Mouse (Mus musculus) hindbrain, embryonic 15.5 days (tissue): Measurements from ENCODE around the gene Hdac5. TPM values are rescaled to one million over a fixed set of nuclear protein-coding genes. Genes with fewer than 3 reads are reported as not detected.

Source experiments
- ATAC-seq: fragments of 200-750 bp; cut with Nextera tagmentation; 2 replicates; pipeline ENCODE4 v1.8.0; 2017; ENCODE audit warnings: low read depth, moderate number of reproducible peaks, moderate TSS enrichment; ENCODE audit not compliant: low FRiP score
- H3K27ac ChIP-seq: fragments of 300-500 bp; sonication (generic); replicated peaks from 2 replicates; pipeline ENCODE4 v1.5.1; 2015; ENCODE audit warnings: mild to moderate bottlenecking, inconsistent platforms
- H3K27me3 ChIP-seq: fragments of 300-500 bp; sonication (generic); 2 replicates; pipeline ENCODE4 v1.6.1; 2015; ENCODE audit warnings: control low read depth, inconsistent platforms
- H3K36me3 ChIP-seq: fragments of 300-500 bp; sonication (generic); 2 replicates; pipeline ENCODE4 v1.6.1; 2015; ENCODE audit warnings: control low read depth, inconsistent platforms
- H3K4me1 ChIP-seq: fragments of 300-500 bp; sonication (generic); replicated peaks from 2 replicates; pipeline ENCODE4 v1.6.1; 2015; ENCODE audit warnings: control low read depth, inconsistent platforms
- H3K4me2 ChIP-seq: fragments of 300-500 bp; sonication (generic); 2 replicates; pipeline ENCODE4 v1.6.1; 2015; ENCODE audit warnings: moderate library complexity, mild to moderate bottlenecking, inconsistent platforms
- H3K4me3 ChIP-seq: fragments of 300-500 bp; sonication (generic); 2 replicates; pipeline ENCODE4 v1.5.1; 2015; ENCODE audit warnings: mild to moderate bottlenecking, inconsistent platforms
- H3K9ac ChIP-seq: fragments of 300-500 bp; sonication (generic); 2 replicates; pipeline ENCODE4 v1.6.1; 2015; ENCODE audit warnings: inconsistent platforms
- H3K9me3 ChIP-seq: fragments of 300-500 bp; sonication (generic); 2 replicates; pipeline ENCODE4 v1.6.1; 2016; ENCODE audit warnings: control low read depth, inconsistent platforms
- WGBS: fragments of 180-500 bp; shearing (Covaris S2); methylation state at CpG from one replicate; pipeline ENCODE4 v1.1.7; 2015; 5-methylcytosine and 5-hydroxymethylcytosine counted together
- polyA plus RNA-seq: library from polyadenylated mRNA; unstranded; fragments of >200 nt; fragmentation: Nextera tagmentation; extraction: Ambion mirVana; gene quantifications from 2 replicates; pipeline ENCODE4 v1.2.1, GENCODE M21; 2015

Gene Hdac5
- polyA plus RNA-seq, 1 experiment from 2014 or later: 82.7 TPM

- Histone ChIP-seq H3K36me3 (peaks cover 12% of the 10 kb centered on the region), H3K9ac (peak within 1 kb of the TSS; percentile 83), H3K4me2 (peak within 1 kb of the TSS; percentile 90), H3K27ac (peak within 1 kb of the TSS; percentile 84), H3K9me3 (no peaks in the 10 kb centered on the region), H3K4me1 (peaks cover 31% of the 10 kb centered on the region), H3K4me3 (peak within 1 kb of the TSS; percentile 68), H3K27me3 (no peaks in the 10 kb centered on the region)
- 3% methylated on average over 46 of the region's 50 CpGs for WGBS
- ATAC-seq: peak; percentile 90
Measured at GRCm38 (mm10) chr11:102189461-102190436, 40.2 kb downstream of the Hdac5 start, which contains the start of gene G6pc3. G6pc3 (plus strand) TSS chr11:102189620.

- Histone ChIP-seq H3K4me3 (peak overlapping the region; percentile 68), H3K4me1 (peaks cover 35% of the 10 kb centered on the region), H3K36me3 (peaks cover 5% of the 10 kb centered on the region), H3K4me2 (peak overlapping the region; percentile 90), H3K27me3 (no peaks in the 10 kb centered on the region), H3K27ac (peak overlapping the region; percentile 84), H3K9me3 (no peaks in the 10 kb centered on the region), H3K9ac (peak overlapping the region; percentile 83)
- ATAC-seq: no peak
- WGBS: 71% methylated on average over 6 of the region's 6 CpGs
Measured at GRCm38 (mm10) chr11:102188980-102189379, 41.0 kb downstream of the Hdac5 start.

GRCm38 (mm10) chr11:102186235-102186634 is 43.7 kb downstream of the Hdac5 start:
- no peak for ATAC-seq
- no peak overlapping the region for H3K9ac ChIP-seq
- no peaks in the 10 kb centered on the region for H3K27me3 ChIP-seq
- no peak overlapping the region for H3K27ac ChIP-seq
- no peaks in the 10 kb centered on the region for H3K9me3 ChIP-seq
- 73% methylated on average over 1 of the region's 1 CpGs for WGBS
- peaks cover 9% of the 10 kb centered on the region; the same call in 1 of the 2 replicates for H3K36me3 ChIP-seq
- H3K4me1 ChIP-seq: peaks cover 45% of the 10 kb centered on the region
- no peak overlapping the region for H3K4me3 ChIP-seq
- no peak overlapping the region for H3K4me2 ChIP-seq

- peak overlapping the region; percentile 95 for H3K27ac ChIP-seq
- peaks cover 39% of the 10 kb centered on the region for H3K4me1 ChIP-seq
- H3K9ac ChIP-seq: peak overlapping the region; percentile 89; the same call in 1 of the 2 replicates
- H3K36me3 ChIP-seq: peaks cover 14% of the 10 kb centered on the region; the same call in 1 of the 2 replicates
- no peaks in the 10 kb centered on the region for H3K27me3 ChIP-seq
- ATAC-seq: no peak
- H3K9me3 ChIP-seq: no peaks in the 10 kb centered on the region
- WGBS: 49% methylated on average over 3 of the region's 3 CpGs
- H3K4me3 ChIP-seq: peak overlapping the region; percentile 84
- peak overlapping the region; percentile 69 for H3K4me2 ChIP-seq
Measured at GRCm38 (mm10) chr11:102185677-102186076, 44.3 kb downstream of the Hdac5 start.

- WGBS: under 1% methylated on average over 65 of the region's 70 CpGs
- peaks cover 31% of the 10 kb centered on the region for H3K4me1 ChIP-seq
- H3K36me3 ChIP-seq: peaks cover 19% of the 10 kb centered on the region
- no peaks in the 10 kb centered on the region for H3K27me3 ChIP-seq
- H3K4me2 ChIP-seq: peak within 1 kb of the TSS; percentile 69
- H3K9ac ChIP-seq: peak within 1 kb of the TSS; percentile 89
- peak within 1 kb of the TSS; percentile 95 for H3K27ac ChIP-seq
- peak within 1 kb of the TSS; percentile 84 for H3K4me3 ChIP-seq
- H3K9me3 ChIP-seq: no peaks in the 10 kb centered on the region
- peak; percentile 88 for ATAC-seq
Measured at GRCm38 (mm10) chr11:102184646-102185495, 45.1 kb downstream of the Hdac5 start, which contains the start of gene Lsm12. Lsm12 (minus strand) TSS chr11:102185296.

- peaks cover 19% of the 10 kb centered on the region for H3K36me3 ChIP-seq
- no peaks in the 10 kb centered on the region for H3K27me3 ChIP-seq
- H3K27ac ChIP-seq: peak overlapping the region; percentile 95
- H3K4me1 ChIP-seq: peaks cover 28% of the 10 kb centered on the region
- peak overlapping the region; percentile 84 for H3K4me3 ChIP-seq
- H3K9ac ChIP-seq: peak overlapping the region; percentile 89
- peak overlapping the region; percentile 69 for H3K4me2 ChIP-seq
- no peak for ATAC-seq
- no peaks in the 10 kb centered on the region for H3K9me3 ChIP-seq
- WGBS: 9% methylated on average over 7 of the region's 7 CpGs
Measured at GRCm38 (mm10) chr11:102184253-102184645, 45.7 kb downstream of the Hdac5 start.

GRCm38 (mm10) chr11:102179836-102180235 is 50.1 kb downstream of the Hdac5 start:
- H3K4me1 ChIP-seq: peaks cover 16% of the 10 kb centered on the region
- H3K27me3 ChIP-seq: no peaks in the 10 kb centered on the region
- no peak for ATAC-seq
- no peak overlapping the region for H3K4me3 ChIP-seq
- H3K9ac ChIP-seq: no peak overlapping the region
- no peak overlapping the region for H3K4me2 ChIP-seq
- peaks cover 38% of the 10 kb centered on the region for H3K36me3 ChIP-seq
- H3K9me3 ChIP-seq: no peaks in the 10 kb centered on the region
- H3K27ac ChIP-seq: no peak overlapping the region

GRCm38 (mm10) chr11:102168689-102169088 is 61.3 kb downstream of the Hdac5 start:
- H3K4me2 ChIP-seq: no peak overlapping the region
- H3K4me3 ChIP-seq: no peak overlapping the region
- no peaks in the 10 kb centered on the region for H3K27me3 ChIP-seq
- ATAC-seq: no peak
- no peaks in the 10 kb centered on the region for H3K4me1 ChIP-seq
- no peak overlapping the region for H3K9ac ChIP-seq
- H3K36me3 ChIP-seq: peaks cover 32% of the 10 kb centered on the region
- H3K27ac ChIP-seq: no peak overlapping the region
- H3K9me3 ChIP-seq: no peaks in the 10 kb centered on the region
- WGBS: 89% methylated on average over 5 of the region's 5 CpGs

- no peak overlapping the region for H3K27ac ChIP-seq
- H3K4me1 ChIP-seq: no peaks in the 10 kb centered on the region
- H3K9ac ChIP-seq: no peak overlapping the region
- peaks cover 41% of the 10 kb centered on the region for H3K36me3 ChIP-seq
- no peaks in the 10 kb centered on the region for H3K27me3 ChIP-seq
- H3K9me3 ChIP-seq: no peaks in the 10 kb centered on the region
- no peak overlapping the region for H3K4me3 ChIP-seq
- WGBS: 86% methylated on average over 5 of the region's 5 CpGs
- ATAC-seq: no peak
- no peak overlapping the region for H3K4me2 ChIP-seq
Measured at GRCm38 (mm10) chr11:102167539-102167938, 62.4 kb downstream of the Hdac5 start.

- no peak overlapping the region for H3K4me2 ChIP-seq
- 67% methylated on average over 6 of the region's 6 CpGs for WGBS
- ATAC-seq: peak; percentile 45; the same call in 1 of the 2 replicates
- no peak overlapping the region for H3K27ac ChIP-seq
- H3K9me3 ChIP-seq: no peaks in the 10 kb centered on the region
- no peak overlapping the region for H3K4me3 ChIP-seq
- H3K27me3 ChIP-seq: no peaks in the 10 kb centered on the region
- H3K9ac ChIP-seq: no peak overlapping the region
- H3K36me3 ChIP-seq: peaks cover 49% of the 10 kb centered on the region
- no peaks in the 10 kb centered on the region for H3K4me1 ChIP-seq
Measured at GRCm38 (mm10) chr11:102165971-102166722, 63.8 kb downstream of the Hdac5 start.

- H3K4me3 ChIP-seq: no peak overlapping the region
- no peak overlapping the region for H3K9ac ChIP-seq
- no peak overlapping the region for H3K4me2 ChIP-seq
- H3K27me3 ChIP-seq: no peaks in the 10 kb centered on the region
- no peak for ATAC-seq
- H3K27ac ChIP-seq: no peak overlapping the region
- WGBS: 74% methylated on average over 5 of the region's 5 CpGs
- peaks cover 9% of the 10 kb centered on the region for H3K4me1 ChIP-seq
- H3K9me3 ChIP-seq: no peaks in the 10 kb centered on the region
- peaks cover 26% of the 10 kb centered on the region for H3K36me3 ChIP-seq
Measured at GRCm38 (mm10) chr11:102159781-102160180, 70.2 kb downstream of the Hdac5 start.
